Mouse (Mus musculus) layer of hippocampus, postnatal 14 days (tissue): ENCODE results near the gene Myo19. TPM values are rescaled to one million over a fixed set of nuclear protein-coding genes. Genes with fewer than 3 reads are reported as not detected.

ENCODE experiments used
- DNase-seq, 2 experiments: peaks; one replicate each; pipeline ENCODE4 v3.0.0; 2021 to 2022; ENCODE audit warnings: low spot score in 2 of 2, mixed read lengths in 1 of 2
- microRNA-seq, 2 experiments: library from miRNA; unstranded; fragments of <30 nt; microRNA quantifications; one replicate each; pipeline ENCODE4 v1.2.0; 2021
- total RNA-seq, 2 experiments: library from RNA; stranded (reverse); gene quantifications; 2 replicates each; pipeline ENCODE4 v1.2.3; 2021

Gene Myo19
- total RNA-seq, 2 experiments from 2014 or later, result 10.1 to 12.2 TPM

GRCm38 (mm10) chr11:84944639-84945435, 64.9 kb downstream of the Myo19 start:
- no peak for DNase-seq

- DNase-seq, result no peak
These were observed 65.9 kb downstream of the Myo19 start for GRCm38 (mm10) chr11:84945841-84946240.

GRCm38 (mm10) chr11:84947206-84947605, 67.3 kb downstream of the Myo19 start:
- peak in 1 of 2 experiments; percentile 43 for DNase-seq

- no peak for DNase-seq
These were observed 68.2 kb downstream of the Myo19 start for GRCm38 (mm10) chr11:84948114-84948513.

- no peak for DNase-seq
These were observed 68.6 kb downstream of the Myo19 start for GRCm38 (mm10) chr11:84948526-84948925.

GRCm38 (mm10) chr11:84952611-84953010, 72.7 kb downstream of the Myo19 start:
- no peak for DNase-seq

GRCm38 (mm10) chr11:84956400-84956799, 76.5 kb downstream of the Myo19 start:
- DNase-seq, result no peak

GRCm38 (mm10) chr11:84957171-84957570, 77.2 kb downstream of the Myo19 start:
- no peak for DNase-seq

- DNase-seq, result no peak
These were observed 77.8 kb downstream of the Myo19 start, which contains the start of gene Car4 for GRCm38 (mm10) chr11:84957591-84958270. TSS of gene Car4 (plus strand) at chr11:84957786.

- DNase-seq, result no peak
These were observed 78.3 kb downstream of the Myo19 start for GRCm38 (mm10) chr11:84958271-84958630.

GRCm38 (mm10) chr11:84959181-84959580, 79.2 kb downstream of the Myo19 start:
- DNase-seq, result no peak

- DNase-seq, result no peak
These were observed 79.8 kb downstream of the Myo19 start for GRCm38 (mm10) chr11:84959701-84960181.

- no peak for DNase-seq
These were observed 80.3 kb downstream of the Myo19 start for GRCm38 (mm10) chr11:84960291-84960690.

- DNase-seq, result no peak
These were observed 80.8 kb downstream of the Myo19 start for GRCm38 (mm10) chr11:84960780-84961179.

Small RNA genes lying within 50 kb of the gene (microRNA-seq; reads per million reads assigned to microRNA genes)
- 0 reads per million in 2 experiments for gene Gm23564

Other genes with a start within 250 kb of the Myo19 start
- 1 to 10 TPM; 7.1 to 8.0 TPM for gene Mrm1, start 60.6 kb upstream of the Myo19 start, total RNA-seq
- 1 to 10 TPM; 7.1 to 7.4 TPM for gene Dhrs11, start 51.2 kb upstream of the Myo19 start, total RNA-seq
- 10 to 100 TPM; 77.0 to 79.0 TPM for gene Ggnbp2, start 9.3 kb upstream of the Myo19 start, total RNA-seq
- 1 to 10 TPM; 7.3 to 8.7 TPM for gene Pigw, start 137 bp downstream of the Myo19 start, total RNA-seq
- 10 to 100 TPM; 27.0 to 29.6 TPM for gene Znhit3, start 36.2 kb downstream of the Myo19 start, total RNA-seq
- gene Car4, start 77.6 kb downstream of the Myo19 start, total RNA-seq, result 10 to 100 TPM; 80.0 to 91.7 TPM